Mouse (Mus musculus) myocyte (in vitro differentiated cells): ENCODE measurements around the gene Cxcr1.

Experiments used
- MAX ChIP-seq: IDR thresholded peaks from one replicate; pipeline ENCODE4 v1.6.1; 2011; ENCODE audit warnings: low read depth, mild to moderate bottlenecking, control low read depth
- POLR2A ChIP-seq: IDR thresholded peaks from one replicate; pipeline ENCODE4 v1.6.1; 2011; ENCODE audit warnings: low read depth, mild to moderate bottlenecking, control low read depth, moderate library complexity; ENCODE audit not compliant: insufficient read length

GRCm38 (mm10) chr1:74153461-74154184 lies 40.8 kb downstream of the Cxcr1 start, which contains the start of gene Cxcr2:
- TF ChIP-seq POLR2A (no peak), MAX (no peak)
